In genomic region chr6:82939167-82939912, GRCm38 (mm10) we compare ENCODE assay signal across 9 mouse cellular contexts. TPM values are rescaled to one million over a fixed set of nuclear protein-coding genes. Genes with fewer than 3 reads are reported as not detected.
DNase-seq lines count a peak whose midpoint lies in the region; ATAC-seq lines count a peak whose summit lies in the region.
"Had no signal": no experiment of that assay in that cellular context is flagged by ENCODE, and none has a peak within 500 bp of the region (broad histone marks: within the 10 kb centered on the region; RNA-seq: fewer than 3 reads in every experiment).

TSS of gene Sema4f (minus strand) at chr6:82939769.

- no peak for DNase-seq in heart, adult 8-10 months (ENCODE audit: low spot score)
- DNase-seq in embryo, embryonic 10 days (ENCODE audit: low spot score): peak; percentile 83
- DNase-seq in midbrain, embryonic 14.5 days: peak; percentile 94
- peak; percentile 91 for DNase-seq in telencephalon, adult 2 months (ENCODE audit: low read depth, low spot score)

- 3% methylated on average over 41 of the region's 44 CpGs for WGBS in heart, embryonic 11.5 days (ENCODE audit: insufficient replicate concordance)
- 3% methylated on average over 44 of the region's 44 CpGs for WGBS in heart, embryonic 12.5 days
- WGBS in kidney, embryonic 16.5 days: 3% methylated on average over 32 of the region's 44 CpGs
- WGBS in limb, embryonic 13.5 days: 3% methylated on average over 33 of the region's 44 CpGs
- WGBS in midbrain, embryonic 14.5 days: 2% methylated on average over 44 of the region's 44 CpGs

- peak within 1 kb of the TSS; percentile 46 for H3K9ac ChIP-seq in heart, embryonic 11.5 days (ENCODE audit: low read depth, low read length)
- H3K9ac ChIP-seq in heart, embryonic 12.5 days: peak within 1 kb of the TSS; percentile 63
- peak within 1 kb of the TSS; percentile 66 for H3K9ac ChIP-seq in kidney, embryonic 16.5 days (replicated peaks; ENCODE audit: low read length)
- peak within 1 kb of the TSS; percentile 76 for H3K9ac ChIP-seq in limb, embryonic 13.5 days
- peak within 1 kb of the TSS; percentile 95 for H3K9ac ChIP-seq in midbrain, embryonic 14.5 days (replicated peaks; ENCODE audit: low read length)

- H3K27ac ChIP-seq in heart, embryonic 11.5 days (ENCODE audit: low read depth, low read length): no peak within 1 kb of the TSS
- H3K27ac ChIP-seq in heart, embryonic 12.5 days (ENCODE audit: poor library complexity, severe bottlenecking): no peak within 1 kb of the TSS
- H3K27ac ChIP-seq in kidney, embryonic 16.5 days (ENCODE audit: low read length): no peak within 1 kb of the TSS
- no peak within 1 kb of the TSS for H3K27ac ChIP-seq in limb, embryonic 13.5 days
- H3K27ac ChIP-seq in midbrain, embryonic 14.5 days (replicated peaks; ENCODE audit: low read depth, low read length): peak within 1 kb of the TSS; percentile 60; the same call in 1 of the 2 replicates

- peak within 1 kb of the TSS; percentile 82 for H3K4me2 ChIP-seq in heart, embryonic 11.5 days
- H3K4me2 ChIP-seq in heart, embryonic 12.5 days: peak within 1 kb of the TSS; percentile 88
- peak within 1 kb of the TSS; percentile 84 for H3K4me2 ChIP-seq in kidney, embryonic 16.5 days (replicated peaks; ENCODE audit: low read depth, low read length)
- peak within 1 kb of the TSS; percentile 87 for H3K4me2 ChIP-seq in limb, embryonic 13.5 days (replicated peaks)
- H3K4me2 ChIP-seq in midbrain, embryonic 14.5 days (ENCODE audit: low read length): peak within 1 kb of the TSS; percentile 73

- peaks cover 3% of the 10 kb centered on the region; the same call in 1 of the 2 replicates for H3K4me1 ChIP-seq in heart, embryonic 11.5 days (ENCODE audit: control insufficient read depth, insufficient read depth, low read length)
- H3K4me1 ChIP-seq in heart, embryonic 12.5 days (replicated peaks): peaks cover 7% of the 10 kb centered on the region
- peaks cover 6% of the 10 kb centered on the region; the same call in 1 of the 2 replicates for H3K4me1 ChIP-seq in kidney, embryonic 16.5 days (ENCODE audit: insufficient read depth, low read length)
- peaks cover 4% of the 10 kb centered on the region for H3K4me1 ChIP-seq in limb, embryonic 13.5 days
- 0 out of 2 replicates have a peak, but pooled peaks cover 3% of the 10 kb centered on the region for H3K4me1 ChIP-seq in midbrain, embryonic 14.5 days (ENCODE audit: control insufficient read depth, insufficient read depth, low read length)

- peaks cover 43% of the 10 kb centered on the region for H3K27me3 ChIP-seq in heart, embryonic 11.5 days (ENCODE audit: control insufficient read depth, insufficient read depth, low read length)
- peaks cover 67% of the 10 kb centered on the region for H3K27me3 ChIP-seq in heart, embryonic 12.5 days (replicated peaks)
- peaks cover 8% of the 10 kb centered on the region; the same call in 1 of the 2 replicates for H3K27me3 ChIP-seq in kidney, embryonic 16.5 days (ENCODE audit: insufficient read depth, low read length)
- peaks cover 41% of the 10 kb centered on the region for H3K27me3 ChIP-seq in limb, embryonic 13.5 days
- H3K27me3 ChIP-seq in midbrain, embryonic 14.5 days (ENCODE audit: control insufficient read depth, insufficient read depth, low read length): no peaks in the 10 kb centered on the region

- ATAC-seq in heart, embryonic 11.5 days (replicated peaks; ENCODE audit: insufficient number of reproducible peaks, low FRiP score, low TSS enrichment): peak; percentile 42; the same call in 1 of the 2 replicates
- ATAC-seq in heart, embryonic 12.5 days (ENCODE audit: insufficient number of reproducible peaks, low FRiP score): peak; percentile 78
- ATAC-seq in kidney, embryonic 16.5 days (ENCODE audit: low FRiP score, low TSS enrichment): peak; percentile 98
- ATAC-seq in limb, embryonic 13.5 days (ENCODE audit: low FRiP score, low read depth): peak; percentile 99
- peak; percentile 98 for ATAC-seq in midbrain, embryonic 14.5 days (ENCODE audit: low FRiP score, low TSS enrichment)

- peak within 1 kb of the TSS; percentile 46 for H3K4me3 ChIP-seq in heart, embryonic 11.5 days (ENCODE audit: low read depth, low read length)
- H3K4me3 ChIP-seq in heart, embryonic 12.5 days: peak within 1 kb of the TSS; percentile 50
- H3K4me3 ChIP-seq in kidney, embryonic 16.5 days (ENCODE audit: low read length): peak within 1 kb of the TSS; percentile 58
- H3K4me3 ChIP-seq in limb, embryonic 13.5 days: peak within 1 kb of the TSS; percentile 55
- H3K4me3 ChIP-seq in midbrain, embryonic 14.5 days (replicated peaks; ENCODE audit: low read depth, low read length): peak within 1 kb of the TSS; percentile 78

- no peaks in the 10 kb centered on the region for H3K36me3 ChIP-seq in heart, embryonic 11.5 days (ENCODE audit: control insufficient read depth, insufficient read depth, low read length)
- no peaks in the 10 kb centered on the region for H3K36me3 ChIP-seq in heart, embryonic 12.5 days
- no peaks in the 10 kb centered on the region for H3K36me3 ChIP-seq in kidney, embryonic 16.5 days (ENCODE audit: insufficient read depth, low read length)
- H3K36me3 ChIP-seq in limb, embryonic 13.5 days: no peaks in the 10 kb centered on the region
- H3K36me3 ChIP-seq in midbrain, embryonic 14.5 days (ENCODE audit: control insufficient read depth, insufficient read depth, low read length): peaks cover 10% of the 10 kb centered on the region; the same call in 1 of the 2 replicates
- H3K36me3 ChIP-seq: G1E had no signal

- no peaks in the 10 kb centered on the region for H3K9me3 ChIP-seq in heart, embryonic 11.5 days (replicated peaks; ENCODE audit: control insufficient read depth, low read length)
- no peaks in the 10 kb centered on the region for H3K9me3 ChIP-seq in heart, embryonic 12.5 days (replicated peaks)
- H3K9me3 ChIP-seq in kidney, embryonic 16.5 days (ENCODE audit: low read length): no peaks in the 10 kb centered on the region
- no peaks in the 10 kb centered on the region for H3K9me3 ChIP-seq in limb, embryonic 13.5 days
- no peaks in the 10 kb centered on the region for H3K9me3 ChIP-seq in midbrain, embryonic 14.5 days (ENCODE audit: control insufficient read depth, low read length)
- H3K9me3 ChIP-seq: G1E had no signal

RNA-seq across cellular contexts. Expression of gene Sema4f, which starts in this region (rescaled TPM):
- polyA plus RNA-seq in heart, embryonic 11.5 days (2014; fragmentation: Nextera tagmentation; extraction: Ambion mirVana): 0.04 and 0.15 TPM in 2 replicates
- total RNA-seq in heart, adult 8-10 months (2022): under 1 TPM in 3 of 4 experiments, not detected in 1; 0.17 to 0.31 (median 0.22) TPM
- 0.26 and 0.37 TPM in 2 replicates for polyA plus RNA-seq in heart, embryonic 12.5 days (2016; fragmentation: Nextera tagmentation; extraction: Ambion mirVana)
- 1.1 and 1.6 TPM in 2 replicates for polyA plus RNA-seq in kidney, embryonic 16.5 days (2015; fragmentation: Nextera tagmentation; extraction: Ambion mirVana)
- 3.1 and 4.5 TPM in 2 replicates for polyA plus RNA-seq in limb, embryonic 13.5 days (2015; fragmentation: Nextera tagmentation; extraction: Ambion mirVana)
- 11.3 and 11.5 TPM in 2 replicates for polyA plus RNA-seq in midbrain, embryonic 14.5 days (2014; fragmentation: Nextera tagmentation; extraction: Ambion mirVana)
- polyA plus RNA-seq: G1E had no signal

Comparison
In these comparisons a context has a peak if more than half of its experiments do, and no peak if none do; other contexts are left out.
1. Peak in ATAC-seq, H3K4me3 ChIP-seq, H3K9ac ChIP-seq and H3K4me2 ChIP-seq in heart, embryonic 11.5 days; RNA of the gene not detected or under 1 TPM.
2. Peak in ATAC-seq, H3K4me3 ChIP-seq, H3K9ac ChIP-seq and H3K4me2 ChIP-seq in heart, embryonic 12.5 days; RNA of the gene not detected or under 1 TPM.
3. ATAC-seq: peak in every context shown above with its lines; median percentile 99 in limb, embryonic 13.5 days; 98 in kidney, embryonic 16.5 days; 98 in midbrain, embryonic 14.5 days; 78 in heart, embryonic 12.5 days; 42 in heart, embryonic 11.5 days.